Mouse (Mus musculus) thymus, postnatal 14 days (tissue): Measurements from ENCODE around the gene Ctnnb1.
"Not testable (repeated sequence)": the region's sequence is repeated elsewhere in the genome, so short reads cannot be mapped to it uniquely, and the experiment has no call there.

Experiments used
- DNase-seq: peaks from one replicate; pipeline ENCODE4 v3.0.0; 2021

Ctnnb1 gene

GRCm38 (mm10) chr9:120929081-120929480, at the start of gene Ctnnb1:
Gene Ctnnb1 (plus strand): TSS chr9:120929216.
- DNase-seq = no peak

GRCm38 (mm10) chr9:120880286-120880685, 48.7 kb upstream of the Ctnnb1 start:
- no peak for DNase-seq

GRCm38 (mm10) chr9:120881121-120881520, 47.9 kb upstream of the Ctnnb1 start:
- DNase-seq = no peak

GRCm38 (mm10) chr9:120881839-120882238, 47.2 kb upstream of the Ctnnb1 start:
- no peak for DNase-seq

GRCm38 (mm10) chr9:120884726-120885125, 44.3 kb upstream of the Ctnnb1 start:
- DNase-seq = no peak

- DNase-seq = no peak
Measured at GRCm38 (mm10) chr9:120887631-120888030, 41.4 kb upstream of the Ctnnb1 start.

- peak; percentile 7 for DNase-seq
Measured at GRCm38 (mm10) chr9:120893435-120893834, 35.6 kb upstream of the Ctnnb1 start.

GRCm38 (mm10) chr9:120893971-120894370, 35.0 kb upstream of the Ctnnb1 start:
- no peak for DNase-seq

GRCm38 (mm10) chr9:120894376-120894775, 34.6 kb upstream of the Ctnnb1 start:
- DNase-seq = no peak

- no peak for DNase-seq
Measured at GRCm38 (mm10) chr9:120896502-120896901, 32.5 kb upstream of the Ctnnb1 start.

GRCm38 (mm10) chr9:120897269-120897668, 31.7 kb upstream of the Ctnnb1 start:
- no peak for DNase-seq

GRCm38 (mm10) chr9:120899833-120900232, 29.2 kb upstream of the Ctnnb1 start:
- no peak for DNase-seq

GRCm38 (mm10) chr9:120900338-120901274, 28.4 kb upstream of the Ctnnb1 start:
- DNase-seq = no peak

GRCm38 (mm10) chr9:120902562-120902961, 26.5 kb upstream of the Ctnnb1 start:
- DNase-seq = peak; percentile 8

- DNase-seq = no peak
Measured at GRCm38 (mm10) chr9:120908461-120908860, 20.6 kb upstream of the Ctnnb1 start.

- no peak for DNase-seq
Measured at GRCm38 (mm10) chr9:120913152-120913551, 15.9 kb upstream of the Ctnnb1 start.

- DNase-seq = no peak
Measured at GRCm38 (mm10) chr9:120914429-120914828, 14.6 kb upstream of the Ctnnb1 start.

GRCm38 (mm10) chr9:120914877-120915459, 14.0 kb upstream of the Ctnnb1 start:
- peak; percentile 71 for DNase-seq

- not testable (repeated sequence) for DNase-seq
Measured at GRCm38 (mm10) chr9:120917619-120918018, 11.4 kb upstream of the Ctnnb1 start.

- DNase-seq = no peak
Measured at GRCm38 (mm10) chr9:120918211-120918610, 10.8 kb upstream of the Ctnnb1 start.

- DNase-seq = no peak
Measured at GRCm38 (mm10) chr9:120918642-120919041, 10.4 kb upstream of the Ctnnb1 start.

- no peak for DNase-seq
Measured at GRCm38 (mm10) chr9:120919130-120919529, 9.9 kb upstream of the Ctnnb1 start.

- no peak for DNase-seq
Measured at GRCm38 (mm10) chr9:120926126-120926525, 2.9 kb upstream of the Ctnnb1 start.

- DNase-seq = no peak
Measured at GRCm38 (mm10) chr9:120926939-120927606, 1.9 kb upstream of the Ctnnb1 start.
